In genomic region chr4:151666411-151666901, GRCm38 (mm10) we compare ENCODE assay signal across 9 mouse cellular contexts.
DNase-seq lines count a peak whose midpoint lies in the region; ATAC-seq and TF ChIP-seq lines count a peak whose summit lies in the region.
"Had no signal": no experiment of that assay in that cellular context is flagged by ENCODE, and none has a peak within 500 bp of the region (broad histone marks: within the 10 kb centered on the region; RNA-seq: fewer than 3 reads in every experiment).

No protein-coding gene starts in this region.

- no peak overlapping the region for H3K9ac ChIP-seq in forebrain, postnatal 0 days
- H3K9ac ChIP-seq in heart, postnatal 0 days (replicated peaks; ENCODE audit: low read depth, low read length) = 0 out of 2 replicates have a peak overlapping the region, but pooled peaks have one; percentile 2
- H3K9ac ChIP-seq: liver, embryonic 14.5 days had no signal

- TF ChIP-seq CTCF in forebrain, postnatal 0 days (IDR thresholded peaks at IDR 0.05; ENCODE audit: low read depth) = no peak
- TF ChIP-seq CTCF in heart, postnatal 0 days (IDR thresholded peaks at IDR 0.05; ENCODE audit: low read depth) = no peak

- WGBS in forebrain, postnatal 0 days = 49% methylated on average over 12 of the region's 12 CpGs
- 30% methylated on average over 12 of the region's 12 CpGs for WGBS in heart, postnatal 0 days

- no peaks in the 10 kb centered on the region for H3K9me3 ChIP-seq in forebrain, postnatal 0 days (ENCODE audit: low read length)
- H3K9me3 ChIP-seq in heart, postnatal 0 days (replicated peaks; ENCODE audit: control insufficient read depth, low read length) = no peaks in the 10 kb centered on the region

- no peak for TF ChIP-seq EP300 in heart, postnatal 0 days (IDR thresholded peaks at IDR 0.05; ENCODE audit: low read depth)

- peak; percentile 61 for ATAC-seq in forebrain, postnatal 0 days
- peak; percentile 94 for ATAC-seq in heart, postnatal 0 days (ENCODE audit: insufficient read depth, low read depth)
- ATAC-seq in granulocyte monocyte progenitor cell, adult 5-6 weeks (replicated peaks; ENCODE audit: poor library complexity, severe bottlenecking) = no peak

- H3K27me3 ChIP-seq in forebrain, postnatal 0 days (ENCODE audit: insufficient read depth, low read length) = no peaks in the 10 kb centered on the region; the same call in 1 of the 2 replicates
- H3K27me3 ChIP-seq in heart, postnatal 0 days (ENCODE audit: control insufficient read depth, insufficient read depth, low read length) = no peaks in the 10 kb centered on the region

- H3K27ac ChIP-seq in forebrain, postnatal 0 days (ENCODE audit: low read depth, low read length) = no peak overlapping the region
- H3K27ac ChIP-seq in heart, postnatal 0 days (ENCODE audit: low read depth) = peak overlapping the region; percentile 53
- H3K27ac ChIP-seq: liver, embryonic 14.5 days had no signal

- H3K36me3 ChIP-seq in forebrain, postnatal 0 days (ENCODE audit: insufficient read depth) = no peaks in the 10 kb centered on the region
- no peaks in the 10 kb centered on the region for H3K36me3 ChIP-seq in heart, postnatal 0 days (replicated peaks; ENCODE audit: control insufficient read depth, insufficient read depth, low read length)

- DNase-seq in layer of hippocampus, adult 9-11 months = peak; percentile 46
- DNase-seq in layer of hippocampus, adult 9-10 months (ENCODE audit: low spot score) = no peak
- peak; percentile 51 for DNase-seq in forebrain, postnatal 0 days
- peak; percentile 57 for DNase-seq in heart, postnatal 0 days (ENCODE audit: low spot score)
- DNase-seq in left cerebral cortex, adult 18-20 months (ENCODE audit: low spot score in 2 of 2) = peak; percentile 57 to 74
- no peak for DNase-seq in thymus, postnatal 0 days (ENCODE audit: low spot score)
- no peak for DNase-seq in spleen, postnatal 14 days (ENCODE audit: low spot score in 2 of 2)

- peaks cover 10% of the 10 kb centered on the region; the same call in 1 of the 2 replicates for H3K4me1 ChIP-seq in forebrain, postnatal 0 days (ENCODE audit: insufficient read depth)
- peaks cover 16% of the 10 kb centered on the region; the same call in 1 of the 2 replicates for H3K4me1 ChIP-seq in heart, postnatal 0 days (ENCODE audit: control insufficient read depth, insufficient read depth)

- no peak overlapping the region for H3K4me3 ChIP-seq in forebrain, postnatal 0 days (ENCODE audit: low read depth, low read length)
- H3K4me3 ChIP-seq in heart, postnatal 0 days (ENCODE audit: low read depth, low read length) = no peak overlapping the region

- H3K4me2 ChIP-seq in forebrain, postnatal 0 days (ENCODE audit: low read depth) = no peak overlapping the region
- H3K4me2 ChIP-seq in heart, postnatal 0 days (ENCODE audit: low read depth, low read length) = no peak overlapping the region

Comparison
In these comparisons a context has a peak if more than half of its experiments do, and no peak if none do; other contexts are left out.
1. DNase-seq: peak in layer of hippocampus, adult 9-11 months (single experiment), forebrain, postnatal 0 days (single experiment), heart, postnatal 0 days (single experiment) and left cerebral cortex, adult 18-20 months (2 of 2); none in layer of hippocampus, adult 9-10 months (single experiment), thymus, postnatal 0 days (single experiment) and spleen, postnatal 14 days (0 of 2).